Mouse (Mus musculus): ENCODE measurements around the gene Rspry1.

Gene Rspry1

DNA sequence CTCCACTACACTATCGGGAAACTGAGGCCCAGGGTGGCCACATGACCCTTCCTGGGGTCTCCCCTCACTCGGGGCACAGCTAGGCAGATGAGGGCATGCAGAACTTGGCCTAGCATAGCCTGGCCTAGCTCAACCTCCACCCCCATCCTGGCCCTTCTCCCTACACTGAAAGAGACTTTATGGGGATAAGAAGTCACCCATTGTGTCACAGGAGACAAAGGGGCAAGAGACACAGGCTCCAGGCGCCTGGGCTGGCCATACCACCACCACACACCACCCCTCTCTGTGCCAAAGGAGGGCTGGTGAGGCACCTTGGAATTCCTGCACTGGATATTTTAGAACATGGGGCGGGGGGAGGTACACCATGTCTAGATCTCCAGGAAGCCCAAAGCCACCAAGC, 82.5 kb downstream of the Rspry1 start:
- no peak for DNase-seq (ENCODE audit: low read depth, low spot score)

DNA sequence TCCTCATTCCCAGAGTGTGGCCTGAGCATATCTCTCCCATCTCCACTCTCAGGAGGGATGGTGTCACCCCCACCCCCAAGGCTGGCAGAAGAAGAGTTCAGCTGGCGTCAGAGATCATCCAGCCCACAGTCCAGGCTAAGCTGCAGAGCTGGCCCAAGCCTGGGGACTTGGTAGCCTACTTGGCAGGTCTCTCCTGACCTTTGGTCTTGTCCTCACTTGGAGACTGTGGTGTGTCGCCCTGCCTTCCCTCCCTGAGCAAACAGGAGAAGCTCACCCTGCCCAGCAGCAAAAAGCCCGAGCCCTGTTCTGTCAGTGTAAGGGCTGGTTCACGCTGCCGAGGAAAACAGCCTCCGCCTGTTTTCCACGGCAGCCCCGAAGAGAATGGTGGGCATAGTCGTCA, 84.2 kb downstream of the Rspry1 start:
- DNase-seq (ENCODE audit: low read depth, low spot score), result no peak

DNA sequence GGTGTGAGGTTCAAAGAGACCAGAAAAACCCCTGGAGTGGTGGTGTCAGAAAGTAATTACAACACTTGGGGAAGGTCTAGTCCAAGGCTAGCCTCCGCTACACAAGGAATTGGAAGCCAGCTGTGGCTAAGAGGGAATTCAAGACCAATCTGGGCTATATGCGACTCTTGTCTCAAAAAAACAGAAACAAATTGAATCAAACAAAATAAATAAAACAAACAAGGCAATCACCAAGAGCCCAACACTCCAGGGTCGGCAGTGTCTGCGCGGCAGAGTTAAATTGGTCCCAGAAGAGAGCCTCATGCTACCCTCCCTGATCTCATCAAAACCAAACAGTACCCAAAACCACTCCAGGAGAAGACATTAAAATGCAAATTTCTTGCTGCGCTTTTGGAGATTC, 93.0 kb downstream of the Rspry1 start:
- DNase-seq (ENCODE audit: low read depth, low spot score), result no peak

DNA sequence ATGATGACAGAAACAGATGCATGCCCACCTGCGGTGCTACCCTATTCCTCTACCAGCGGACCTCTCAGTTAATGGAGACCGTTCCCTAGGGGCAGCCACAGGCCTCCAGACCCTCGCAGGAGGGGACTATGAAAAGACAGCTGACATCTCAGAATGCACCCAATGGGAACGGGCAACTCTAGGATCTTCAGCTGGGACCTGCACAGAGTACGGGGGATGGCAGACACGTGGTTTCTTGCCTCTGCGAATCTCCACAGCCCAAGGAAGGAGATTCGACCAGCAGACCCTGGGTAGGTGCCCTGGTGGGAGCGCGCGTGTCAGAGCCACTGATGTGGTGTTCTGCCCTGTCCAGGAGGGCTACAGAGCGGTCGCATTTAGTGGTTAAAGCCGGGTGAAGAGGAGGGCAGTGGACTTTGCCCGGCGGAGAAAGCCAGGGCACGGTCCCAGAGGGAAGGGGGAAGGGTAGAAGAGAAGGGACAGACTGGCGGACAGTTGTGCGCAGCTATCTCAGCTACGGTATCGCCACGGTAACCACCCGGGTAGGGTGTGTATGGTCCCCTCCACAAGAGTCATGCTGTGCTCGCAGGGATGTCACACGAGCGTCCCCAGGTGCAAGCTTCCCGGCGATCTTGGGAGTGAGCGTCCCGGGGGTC, 93.7 kb downstream of the Rspry1 start:
- DNase-seq (ENCODE audit: low read depth, low spot score), result no peak

- DNase-seq (ENCODE audit: low read depth, low spot score), result peak; percentile 23
Measured at GRCm38 (mm10) chr8:94695994-94696384, 94.3 kb downstream of the Rspry1 start, which contains the start of gene Pllp. Gene Pllp, minus strand, starts transcription at chr8:94696278.

DNA sequence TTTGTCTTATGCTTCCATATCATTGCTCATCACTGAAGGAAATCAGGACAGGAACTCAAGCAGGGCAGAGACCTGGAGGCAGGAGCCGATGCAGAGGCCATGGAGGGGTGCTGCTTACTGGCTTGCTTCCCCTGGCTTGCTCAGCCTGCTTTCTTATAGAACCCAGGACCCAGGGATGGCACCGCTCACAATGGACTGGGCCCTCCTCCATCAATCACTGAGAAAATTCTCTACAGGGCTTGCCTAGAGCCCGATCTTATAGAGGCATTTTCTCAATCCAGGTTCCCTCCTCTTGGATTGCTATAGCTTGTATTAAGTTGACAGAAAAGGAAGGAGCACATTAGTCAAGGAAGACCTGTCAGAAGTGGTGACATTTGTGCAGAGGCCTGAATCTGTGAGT, 94.8 kb downstream of the Rspry1 start:
- no peak for DNase-seq (ENCODE audit: low read depth, low spot score)

DNA sequence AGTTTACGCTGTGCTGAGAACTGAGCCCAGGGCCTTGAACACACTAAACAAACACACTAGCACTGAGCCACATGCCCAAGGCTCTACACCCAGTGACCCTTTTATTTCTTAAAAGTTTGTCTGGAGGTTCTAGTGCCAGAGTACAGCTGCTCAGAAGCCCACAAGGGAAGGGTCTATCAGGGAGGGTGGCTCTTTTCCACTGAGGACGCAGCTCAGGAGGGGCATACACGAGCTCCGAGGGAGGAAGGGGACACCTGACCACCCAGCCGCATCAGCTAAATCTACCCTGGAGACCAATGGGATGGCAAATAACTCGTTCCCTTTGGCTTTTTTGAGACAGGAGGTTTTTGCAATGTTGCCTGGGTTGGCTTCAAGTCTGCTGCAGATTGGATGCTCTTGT, 96.2 kb downstream of the Rspry1 start:
- no peak for DNase-seq (ENCODE audit: low read depth, low spot score)

DNA sequence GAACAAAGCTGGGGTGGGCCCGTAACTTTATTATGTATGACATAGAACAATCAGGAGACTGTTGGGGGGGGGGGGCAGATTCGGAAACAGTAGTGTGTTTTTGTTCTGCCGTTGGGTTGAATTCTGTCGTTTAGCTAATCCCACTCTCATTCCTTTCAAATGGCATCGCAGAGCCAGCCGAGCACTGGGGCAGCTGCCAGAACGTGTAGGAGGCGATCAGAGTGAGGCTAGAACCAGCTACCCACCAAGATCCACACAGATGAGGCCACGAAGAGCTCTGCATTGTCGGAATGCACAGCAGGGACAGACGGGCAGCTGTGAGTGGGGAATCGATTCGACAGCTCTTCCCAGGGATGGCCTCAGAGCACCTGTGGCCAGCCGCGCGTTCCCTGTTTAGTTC, 97.6 kb downstream of the Rspry1 start:
- DNase-seq (ENCODE audit: low read depth, low spot score), result no peak

DNA sequence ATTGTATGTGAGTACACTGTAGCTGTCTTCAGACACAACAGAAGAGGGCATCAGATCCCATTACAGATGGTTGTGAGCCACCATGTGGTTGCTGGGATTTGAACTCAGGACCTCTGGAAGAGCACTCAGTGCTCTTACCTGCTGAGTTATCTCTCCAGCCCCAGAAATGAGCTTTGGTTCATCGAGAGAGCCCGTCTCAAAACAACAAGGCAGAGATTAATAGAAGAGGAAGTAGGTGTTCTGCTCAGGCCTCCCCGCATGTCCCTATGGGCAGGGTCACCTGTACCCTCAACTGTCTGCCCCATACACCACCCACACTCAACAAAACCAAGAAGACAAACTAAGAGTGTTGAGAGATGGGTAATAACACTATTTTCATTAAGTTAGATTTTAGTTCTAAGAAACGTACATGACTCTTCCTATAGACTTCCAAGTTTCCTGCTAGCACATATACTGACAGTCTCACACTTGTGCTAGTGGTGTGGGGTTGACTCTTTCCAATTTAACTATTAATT, 98.7 kb downstream of the Rspry1 start:
- no peak for DNase-seq (ENCODE audit: low read depth, low spot score)

DNA sequence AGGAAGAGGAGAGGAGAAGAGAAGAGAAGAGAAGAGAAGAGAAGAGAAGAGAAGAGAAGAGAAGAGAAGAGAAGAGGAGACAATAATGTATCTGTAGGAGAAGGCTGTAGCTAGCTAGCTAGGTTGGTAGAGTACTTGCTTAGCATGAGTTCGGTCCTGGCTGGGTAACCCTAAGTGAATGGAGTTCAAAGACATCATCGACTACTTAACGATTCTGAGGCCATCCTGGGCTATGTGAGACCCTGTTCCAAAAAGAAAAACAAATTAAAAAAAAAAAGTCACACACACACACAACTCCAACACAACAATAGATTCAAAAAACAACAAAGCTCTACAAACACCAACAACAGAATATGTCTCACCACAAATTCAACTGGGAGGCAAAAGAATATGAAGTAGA, 100.4 kb downstream of the Rspry1 start:
- no peak for DNase-seq (ENCODE audit: low read depth, low spot score)

DNA sequence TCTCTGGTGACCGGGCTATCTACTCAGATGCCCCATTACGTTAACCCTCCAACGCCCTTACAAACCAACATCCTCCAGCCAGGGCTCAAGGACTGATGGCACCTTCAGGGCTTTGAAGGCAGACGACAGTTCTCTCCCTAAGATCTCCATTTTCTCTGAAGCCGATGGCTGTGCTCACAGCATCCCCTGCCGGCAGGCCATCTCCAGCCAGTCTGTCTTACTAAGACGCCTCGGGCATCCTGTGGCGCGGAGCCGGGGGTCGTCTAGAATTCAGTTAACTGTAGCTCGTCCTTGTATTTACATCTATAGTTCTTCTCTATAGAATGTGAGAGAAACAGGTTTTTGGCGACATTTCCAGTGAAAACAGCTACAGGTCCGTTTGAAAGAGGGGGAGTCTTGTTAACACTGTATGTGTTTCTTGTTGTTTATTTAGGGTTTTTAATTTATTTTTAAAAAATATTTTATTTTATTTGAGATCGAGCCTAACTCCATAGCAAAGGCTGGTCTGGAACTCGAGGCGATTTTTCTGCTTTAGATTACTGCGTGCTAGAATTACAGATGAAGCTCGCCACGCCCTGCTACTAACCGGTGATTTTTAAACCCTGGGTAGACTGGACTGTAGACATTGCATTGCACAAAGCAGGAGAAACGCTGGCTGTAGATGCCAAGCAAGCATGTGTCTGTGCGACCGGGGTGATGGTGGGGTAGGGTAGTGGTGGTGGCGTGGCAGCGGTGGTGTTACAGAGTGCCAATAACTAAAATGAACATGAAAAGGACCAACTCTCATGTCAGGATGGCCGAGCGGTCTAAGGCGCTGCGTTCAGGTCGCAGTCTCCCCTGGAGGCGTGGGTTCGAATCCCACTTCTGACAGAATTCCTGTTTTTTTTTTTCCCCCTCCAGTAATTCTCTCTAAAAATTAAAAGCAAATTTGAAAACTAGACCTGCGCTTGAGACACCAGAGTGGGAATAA, 101.4 kb downstream of the Rspry1 start:
- peak; percentile 77 for DNase-seq (ENCODE audit: low read depth, low spot score)

GRCm38 (mm10) chr8:94703972-94704668, 102.4 kb downstream of the Rspry1 start:
- peak; percentile 95 for DNase-seq (ENCODE audit: low read depth, low spot score)

DNA sequence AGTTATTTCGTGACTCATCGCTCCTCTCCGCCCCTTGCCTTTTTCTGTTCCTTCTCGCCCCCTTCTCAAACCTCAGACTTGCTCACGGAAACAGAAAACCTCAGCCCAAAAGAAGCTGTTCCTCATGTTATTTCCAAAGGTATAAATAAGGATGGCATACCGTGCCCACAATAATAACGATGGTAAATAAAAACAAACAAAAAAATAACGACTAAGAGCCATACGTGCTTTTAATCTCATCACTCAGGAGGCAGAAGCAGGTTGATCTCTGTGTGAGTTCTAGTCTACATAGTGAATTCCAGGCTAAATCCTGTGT, 102.9 kb downstream of the Rspry1 start:
- DNase-seq (ENCODE audit: low read depth, low spot score), result no peak

DNA sequence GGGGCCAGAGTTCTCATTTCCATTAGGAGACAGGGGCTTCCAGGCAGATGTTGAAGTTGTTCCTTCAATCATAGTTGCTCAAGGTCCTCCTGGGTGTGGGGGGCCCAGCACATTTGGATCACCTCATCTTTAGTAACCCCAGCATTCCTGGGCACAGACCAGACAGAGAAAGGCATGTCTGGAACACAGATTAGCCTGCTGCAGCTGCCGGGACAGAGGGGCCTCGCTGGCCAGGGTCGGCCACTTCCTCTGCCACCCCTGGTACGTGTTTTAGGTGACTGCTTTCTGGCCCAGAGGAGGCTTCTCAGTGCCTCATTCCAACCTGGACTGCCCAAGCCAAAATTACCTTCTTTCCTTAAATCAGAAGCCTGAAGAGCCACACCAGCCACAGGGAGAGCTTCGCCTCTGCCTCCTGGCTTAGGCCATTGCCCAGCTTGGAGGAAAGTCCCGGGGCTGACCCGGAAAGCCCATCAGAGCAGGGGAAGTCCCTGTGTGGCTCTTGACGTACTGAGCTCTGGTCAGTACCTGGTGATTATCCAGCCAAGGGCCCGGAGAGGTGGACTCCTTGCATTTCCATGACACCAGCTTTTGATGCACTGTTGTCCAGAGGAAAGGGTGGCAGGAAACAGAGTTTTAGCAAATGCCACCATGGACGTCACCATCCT, 104.0 kb downstream of the Rspry1 start:
- no peak for DNase-seq (ENCODE audit: low read depth, low spot score)

- no peak for DNase-seq (ENCODE audit: low read depth, low spot score)
Measured at GRCm38 (mm10) chr8:94706732-94707395, 105.1 kb downstream of the Rspry1 start.
